Mouse (Mus musculus): ENCODE data around the gene Tnfrsf13b. TPM values are rescaled to one million over a fixed set of nuclear protein-coding genes. Genes with fewer than 3 reads are reported as not detected.
A peak's percentile ranks its signal among the peaks of the same experiment; 100 is the strongest.

The Tnfrsf13b gene
- polyA plus RNA-seq (2015; fragmentation: Nextera tagmentation; extraction: Ambion mirVana): 1.4 and 2.0 TPM in 2 replicates

GRCm38 (mm10) chr11:61126606-61127355 is at the start of gene Tnfrsf13b:
TSS of gene Tnfrsf13b (plus strand) at chr11:61126755.
- 86% methylated on average over 23 of the region's 23 CpGs for WGBS
- H3K9me3 ChIP-seq (ENCODE audit: control insufficient read depth, low read length): no peaks in the 10 kb centered on the region
- ATAC-seq: no peak
- no peaks in the 10 kb centered on the region for H3K4me1 ChIP-seq (ENCODE audit: control insufficient read depth, insufficient read depth, low read depth, low read length)
- H3K4me2 ChIP-seq (ENCODE audit: low read length): no peak within 1 kb of the TSS
- no peaks in the 10 kb centered on the region for H3K27me3 ChIP-seq (replicated peaks; ENCODE audit: control insufficient read depth, insufficient read depth, low read length)
- no peak within 1 kb of the TSS for H3K4me3 ChIP-seq (ENCODE audit: low read length)
- no peak within 1 kb of the TSS for H3K9ac ChIP-seq (ENCODE audit: low read depth, low read length)
- no peak within 1 kb of the TSS for H3K27ac ChIP-seq (ENCODE audit: low read depth, low read length)
- no peaks in the 10 kb centered on the region for H3K36me3 ChIP-seq (ENCODE audit: control insufficient read depth, insufficient read depth, low read length)

GRCm38 (mm10) chr11:61081624-61082023 is 44.9 kb upstream of the Tnfrsf13b start:
- Histone ChIP-seq H3K4me3 (ENCODE audit: low read length) (no peak overlapping the region), H3K36me3 (ENCODE audit: control insufficient read depth, insufficient read depth, low read length) (no peaks in the 10 kb centered on the region), H3K27me3 (replicated peaks; ENCODE audit: control insufficient read depth, insufficient read depth, low read length) (no peaks in the 10 kb centered on the region), H3K9ac (ENCODE audit: low read depth, low read length) (no peak overlapping the region), H3K4me2 (ENCODE audit: low read length) (no peak overlapping the region), H3K4me1 (ENCODE audit: control insufficient read depth, insufficient read depth, low read depth, low read length) (no peaks in the 10 kb centered on the region), H3K9me3 (ENCODE audit: control insufficient read depth, low read length) (no peaks in the 10 kb centered on the region), H3K27ac (ENCODE audit: low read depth, low read length) (no peak overlapping the region)
- 92% methylated on average over 2 of the region's 2 CpGs for WGBS
- no peak for ATAC-seq

- H3K9ac ChIP-seq (ENCODE audit: low read depth, low read length): no peak overlapping the region
- H3K36me3 ChIP-seq (ENCODE audit: control insufficient read depth, insufficient read depth, low read length): no peaks in the 10 kb centered on the region
- ATAC-seq: no peak
- 73% methylated on average over 7 of the region's 7 CpGs for WGBS
- H3K4me3 ChIP-seq (ENCODE audit: low read length): no peak overlapping the region
- H3K27me3 ChIP-seq (replicated peaks; ENCODE audit: control insufficient read depth, insufficient read depth, low read length): no peaks in the 10 kb centered on the region
- no peak overlapping the region for H3K27ac ChIP-seq (ENCODE audit: low read depth, low read length)
- H3K4me2 ChIP-seq (ENCODE audit: low read length): no peak overlapping the region
- H3K9me3 ChIP-seq (ENCODE audit: control insufficient read depth, low read length): no peaks in the 10 kb centered on the region
- no peaks in the 10 kb centered on the region for H3K4me1 ChIP-seq (ENCODE audit: control insufficient read depth, insufficient read depth, low read depth, low read length)
Measured at GRCm38 (mm10) chr11:61090195-61090594, 36.4 kb upstream of the Tnfrsf13b start.

- Histone ChIP-seq H3K9me3 (ENCODE audit: control insufficient read depth, low read length) (no peaks in the 10 kb centered on the region), H3K27ac (ENCODE audit: low read depth, low read length) (no peak overlapping the region), H3K4me2 (ENCODE audit: low read length) (no peak overlapping the region), H3K9ac (ENCODE audit: low read depth, low read length) (no peak overlapping the region), H3K4me3 (ENCODE audit: low read length) (no peak overlapping the region), H3K36me3 (ENCODE audit: control insufficient read depth, insufficient read depth, low read length) (no peaks in the 10 kb centered on the region), H3K27me3 (replicated peaks; ENCODE audit: control insufficient read depth, insufficient read depth, low read length) (no peaks in the 10 kb centered on the region), H3K4me1 (ENCODE audit: control insufficient read depth, insufficient read depth, low read depth, low read length) (no peaks in the 10 kb centered on the region)
- ATAC-seq: peak; percentile 69
- whole genome bisulfite sequencing: 52% methylated on average over 3 of the region's 3 CpGs
Measured at GRCm38 (mm10) chr11:61091192-61091591, 35.4 kb upstream of the Tnfrsf13b start.

GRCm38 (mm10) chr11:61091642-61092262 is 34.8 kb upstream of the Tnfrsf13b start:
- Histone ChIP-seq H3K27ac (ENCODE audit: low read depth, low read length) (0 out of 2 replicates have a peak overlapping the region, but pooled peaks have one; percentile 29), H3K36me3 (ENCODE audit: control insufficient read depth, insufficient read depth, low read length) (no peaks in the 10 kb centered on the region), H3K4me1 (ENCODE audit: control insufficient read depth, insufficient read depth, low read depth, low read length) (no peaks in the 10 kb centered on the region), H3K4me2 (ENCODE audit: low read length) (no peak overlapping the region), H3K9ac (ENCODE audit: low read depth, low read length) (peak overlapping the region; percentile 35; the same call in 1 of the 2 replicates), H3K27me3 (replicated peaks; ENCODE audit: control insufficient read depth, insufficient read depth, low read length) (no peaks in the 10 kb centered on the region), H3K4me3 (ENCODE audit: low read length) (no peak overlapping the region), H3K9me3 (ENCODE audit: control insufficient read depth, low read length) (no peaks in the 10 kb centered on the region)
- 17% methylated on average over 7 of the region's 7 CpGs for WGBS
- 0 out of 2 replicates have a peak, but pooled peaks have one; percentile 24 for ATAC-seq

GRCm38 (mm10) chr11:61098046-61098445 is 28.5 kb upstream of the Tnfrsf13b start:
- Histone ChIP-seq H3K4me2 (ENCODE audit: low read length) (no peak overlapping the region), H3K36me3 (ENCODE audit: control insufficient read depth, insufficient read depth, low read length) (no peaks in the 10 kb centered on the region), H3K27me3 (replicated peaks; ENCODE audit: control insufficient read depth, insufficient read depth, low read length) (no peaks in the 10 kb centered on the region), H3K9ac (ENCODE audit: low read depth, low read length) (no peak overlapping the region), H3K4me3 (ENCODE audit: low read length) (no peak overlapping the region), H3K9me3 (ENCODE audit: control insufficient read depth, low read length) (no peaks in the 10 kb centered on the region), H3K4me1 (ENCODE audit: control insufficient read depth, insufficient read depth, low read depth, low read length) (no peaks in the 10 kb centered on the region), H3K27ac (ENCODE audit: low read depth, low read length) (no peak overlapping the region)
- WGBS: 80% methylated on average over 1 of the region's 1 CpGs
- ATAC-seq: no peak

- no peak for ATAC-seq
Measured at GRCm38 (mm10) chr11:61102397-61103339, 23.9 kb upstream of the Tnfrsf13b start.

DNA sequence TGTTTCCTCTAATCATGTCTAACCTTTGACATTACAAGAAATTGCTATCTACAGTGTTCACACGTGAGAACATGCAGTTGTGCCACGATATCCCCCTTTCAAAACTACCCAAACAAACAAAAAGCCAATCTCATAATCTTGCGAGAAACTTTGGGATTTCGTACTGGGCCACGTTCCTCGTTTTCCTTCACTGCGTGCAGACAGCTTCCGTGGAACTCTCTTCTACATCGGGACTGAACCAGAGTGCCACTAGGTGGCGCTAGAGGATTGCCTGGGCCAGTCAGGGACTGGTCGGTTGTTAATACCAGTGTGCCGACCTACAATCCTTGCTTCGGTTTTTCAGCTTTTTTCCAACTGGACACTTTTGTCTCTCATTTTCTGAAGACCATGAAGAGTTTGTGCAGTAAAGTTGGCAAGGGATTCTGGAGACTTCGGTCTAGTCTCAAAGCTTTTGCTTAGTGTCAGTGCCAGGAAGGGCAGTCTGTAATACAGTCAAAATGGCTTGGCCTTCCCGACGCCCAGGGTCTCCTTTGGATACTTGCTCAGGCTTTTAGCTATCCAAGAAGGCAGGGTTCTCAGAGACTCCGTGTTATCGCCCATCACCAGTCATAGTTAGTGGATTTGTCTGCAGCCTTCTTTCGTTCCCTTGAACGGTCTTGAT is 22.2 kb upstream of the Tnfrsf13b start:
- Histone ChIP-seq H3K9ac (ENCODE audit: low read depth, low read length) (no peak overlapping the region), H3K4me3 (ENCODE audit: low read length) (no peak overlapping the region), H3K27me3 (replicated peaks; ENCODE audit: control insufficient read depth, insufficient read depth, low read length) (no peaks in the 10 kb centered on the region), H3K27ac (ENCODE audit: low read depth, low read length) (no peak overlapping the region), H3K36me3 (ENCODE audit: control insufficient read depth, insufficient read depth, low read length) (no peaks in the 10 kb centered on the region), H3K9me3 (ENCODE audit: control insufficient read depth, low read length) (no peaks in the 10 kb centered on the region), H3K4me2 (ENCODE audit: low read length) (peak overlapping the region; percentile 24; the same call in 1 of the 2 replicates), H3K4me1 (ENCODE audit: control insufficient read depth, insufficient read depth, low read depth, low read length) (peaks cover 2% of the 10 kb centered on the region; the same call in 1 of the 2 replicates)
- 16% methylated on average over 20 of the region's 20 CpGs for WGBS
- ATAC-seq: peak; percentile 94

More at GRCm38 (mm10) chr11:61102397-61103339, 23.9 kb upstream of the Tnfrsf13b start:
- 40% methylated on average over 12 of the region's 13 CpGs for WGBS
- Histone ChIP-seq H3K27me3 (replicated peaks; ENCODE audit: control insufficient read depth, insufficient read depth, low read length) (no peaks in the 10 kb centered on the region), H3K4me3 (ENCODE audit: low read length) (no peak overlapping the region), H3K4me2 (ENCODE audit: low read length) (no peak overlapping the region), H3K27ac (ENCODE audit: low read depth, low read length) (no peak overlapping the region), H3K9ac (ENCODE audit: low read depth, low read length) (no peak overlapping the region), H3K36me3 (ENCODE audit: control insufficient read depth, insufficient read depth, low read length) (no peaks in the 10 kb centered on the region), H3K9me3 (ENCODE audit: control insufficient read depth, low read length) (no peaks in the 10 kb centered on the region), H3K4me1 (ENCODE audit: control insufficient read depth, insufficient read depth, low read depth, low read length) (peaks cover 2% of the 10 kb centered on the region; the same call in 1 of the 2 replicates)
